Mouse (Mus musculus) cerebral cortex, adult 2 months (tissue): ENCODE results near the gene Fstl3.

Source experiments
- WGBS: fragments of 180-500 bp; shearing (Covaris S2); methylation state at CpG from one replicate; pipeline ENCODE4 v1.1.7; 2018; 5-methylcytosine and 5-hydroxymethylcytosine counted together

Gene Fstl3

DNA sequence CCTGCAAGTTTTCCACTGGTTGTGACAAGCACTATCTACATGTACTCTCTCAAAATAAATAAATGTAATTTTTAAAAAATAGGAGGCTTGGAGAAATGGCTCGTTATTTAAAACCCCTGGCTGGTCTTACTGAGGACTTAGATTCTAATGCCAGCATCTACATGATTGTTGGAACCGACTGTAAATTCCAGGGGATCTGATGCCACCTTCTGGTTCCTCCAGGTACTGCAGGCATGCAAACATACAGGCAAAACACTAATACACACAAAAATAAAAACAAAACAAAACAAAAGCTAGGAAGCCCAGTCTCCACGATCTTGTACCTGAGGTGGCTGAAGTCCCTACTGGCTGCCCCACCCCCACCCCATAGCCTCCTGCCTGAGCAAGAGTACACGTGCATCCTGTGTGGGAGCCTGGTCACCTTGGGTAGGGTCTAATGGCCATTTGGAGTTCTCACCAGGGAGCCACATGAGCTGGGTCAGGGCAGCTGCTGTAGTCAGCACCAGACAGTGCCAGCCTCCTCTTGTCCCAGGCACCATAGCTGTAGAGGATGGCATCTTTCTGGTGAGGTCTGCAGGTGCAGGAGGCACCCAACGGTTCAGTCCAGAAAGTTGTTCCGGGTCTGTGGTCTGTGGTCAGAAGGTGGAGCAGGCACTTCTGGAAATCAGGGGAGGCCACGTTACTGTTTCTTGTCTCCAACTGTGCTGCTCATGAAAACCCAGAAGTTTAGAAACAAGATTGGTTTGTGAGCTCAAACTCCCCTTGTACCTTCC, 11.5 kb downstream of the Fstl3 start:
- 40% methylated on average over 7 of the region's 7 CpGs for WGBS

- 64% methylated on average over 2 of the region's 2 CpGs for WGBS
Measured at GRCm38 (mm10) chr10:79789581-79789980, 12.5 kb downstream of the Fstl3 start.

DNA sequence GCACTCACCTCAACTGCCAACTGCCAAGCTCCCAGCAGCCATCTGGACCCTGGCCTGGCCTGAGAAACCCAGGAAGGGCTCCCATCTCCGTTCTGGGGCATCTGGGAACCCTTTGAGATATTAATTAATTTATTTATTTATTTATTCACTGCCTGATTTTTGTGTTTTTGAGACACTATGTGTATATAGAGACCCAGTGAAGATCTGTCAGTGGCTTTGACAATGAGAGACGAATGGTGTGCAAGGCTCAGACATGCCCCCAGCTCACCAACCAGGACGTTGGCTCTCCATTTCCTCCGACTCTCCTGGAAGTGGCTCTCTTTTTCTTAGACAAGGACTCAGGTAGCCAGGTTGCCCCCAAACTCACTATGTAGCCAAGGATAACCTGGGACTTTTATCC, 13.8 kb downstream of the Fstl3 start, which contains the start of gene Prss57:
TSS of gene Prss57 (minus strand) at position 101 of the 400 bp plus-strand sequence.
- 84% methylated on average over 4 of the region's 4 CpGs for WGBS

GRCm38 (mm10) chr10:79792339-79793040, 15.4 kb downstream of the Fstl3 start:
- WGBS: 90% methylated on average over 5 of the region's 5 CpGs

GRCm38 (mm10) chr10:79793051-79793737, 16.1 kb downstream of the Fstl3 start, which contains the start of gene Palm:
TSS of gene Palm (plus strand) at chr10:79793572.
- 5% methylated on average over 51 of the region's 51 CpGs for WGBS

DNA sequence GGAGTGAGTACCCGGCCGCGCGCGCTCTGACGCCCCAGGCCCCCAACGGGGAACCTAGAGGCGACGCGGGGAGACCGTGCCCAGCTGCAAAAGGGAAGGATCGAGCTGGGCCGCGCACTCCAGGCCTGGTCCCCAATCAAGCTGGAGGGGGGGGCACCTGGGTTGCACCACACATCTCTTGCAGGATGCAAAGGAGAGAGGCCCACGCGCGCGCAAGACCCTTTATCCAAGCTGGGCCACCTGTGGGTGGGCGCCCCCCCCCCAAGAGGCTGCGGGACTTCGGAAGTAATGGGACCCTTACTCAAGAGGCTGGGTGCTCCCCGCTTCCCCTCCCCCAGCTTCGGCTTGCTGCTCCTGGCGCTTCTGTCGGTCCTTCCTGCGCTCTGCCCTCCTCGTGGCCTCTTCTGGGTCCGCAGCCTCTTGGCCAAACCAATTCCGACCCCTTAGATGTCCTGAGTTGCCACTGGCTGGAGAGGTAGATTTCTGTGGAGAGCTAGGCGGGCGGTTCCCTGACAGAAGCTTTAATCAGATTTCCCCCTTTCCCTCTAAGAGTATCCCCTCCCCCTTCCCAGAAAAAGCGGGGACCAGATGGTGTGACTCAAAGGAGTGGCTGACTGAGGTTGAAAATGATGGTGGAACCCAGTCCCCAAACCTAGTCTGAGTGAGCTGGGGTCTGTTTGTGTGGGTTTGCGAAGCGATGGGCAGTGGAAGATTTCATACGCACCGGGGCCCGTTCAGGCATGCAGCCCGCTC, 16.8 kb downstream of the Fstl3 start:
- WGBS: 5% methylated on average over 37 of the region's 38 CpGs

- 11% methylated on average over 10 of the region's 10 CpGs for WGBS
Measured at GRCm38 (mm10) chr10:79794491-79794931, 17.4 kb downstream of the Fstl3 start.

DNA sequence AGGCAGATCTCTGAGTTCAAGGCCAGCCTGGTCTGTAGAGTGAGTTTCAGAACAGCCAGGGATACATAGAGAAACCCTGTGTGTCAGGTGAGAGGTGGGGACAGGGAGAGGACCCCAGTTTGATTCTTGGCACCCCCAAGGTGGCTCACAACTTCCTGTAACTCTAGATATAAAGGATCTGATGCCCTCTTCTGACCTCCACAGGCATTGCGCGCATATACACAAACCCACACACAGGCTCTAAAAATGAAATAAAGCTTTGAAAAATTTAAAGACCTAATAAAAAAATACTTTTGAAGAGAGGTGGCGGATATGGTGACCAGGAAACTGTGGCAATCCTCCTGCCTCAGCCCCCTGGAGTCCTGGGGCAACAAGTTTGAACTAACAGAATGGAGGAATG, 18.8 kb downstream of the Fstl3 start:
- 79% methylated on average over 3 of the region's 3 CpGs for WGBS

DNA sequence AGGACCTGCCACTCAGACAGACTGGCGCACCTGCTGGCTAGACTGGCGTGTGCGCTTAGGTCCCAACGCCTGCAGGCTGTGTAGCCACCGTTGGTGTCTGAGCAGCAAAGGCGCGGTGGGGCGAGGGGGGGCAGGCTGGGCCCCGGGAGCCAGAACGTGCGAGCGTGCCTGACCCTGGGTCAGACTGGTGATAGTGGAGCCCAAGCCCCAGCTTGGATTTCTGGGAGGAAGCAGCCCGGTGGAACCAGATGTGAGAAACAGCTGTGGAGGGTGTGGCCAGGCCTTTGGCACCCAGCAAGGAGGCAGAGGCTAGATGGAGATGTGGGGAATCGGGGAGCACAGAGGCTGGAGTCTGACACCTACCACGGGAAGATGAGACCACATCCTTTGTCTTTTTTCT, 20.3 kb downstream of the Fstl3 start:
- 46% methylated on average over 15 of the region's 15 CpGs for WGBS

DNA sequence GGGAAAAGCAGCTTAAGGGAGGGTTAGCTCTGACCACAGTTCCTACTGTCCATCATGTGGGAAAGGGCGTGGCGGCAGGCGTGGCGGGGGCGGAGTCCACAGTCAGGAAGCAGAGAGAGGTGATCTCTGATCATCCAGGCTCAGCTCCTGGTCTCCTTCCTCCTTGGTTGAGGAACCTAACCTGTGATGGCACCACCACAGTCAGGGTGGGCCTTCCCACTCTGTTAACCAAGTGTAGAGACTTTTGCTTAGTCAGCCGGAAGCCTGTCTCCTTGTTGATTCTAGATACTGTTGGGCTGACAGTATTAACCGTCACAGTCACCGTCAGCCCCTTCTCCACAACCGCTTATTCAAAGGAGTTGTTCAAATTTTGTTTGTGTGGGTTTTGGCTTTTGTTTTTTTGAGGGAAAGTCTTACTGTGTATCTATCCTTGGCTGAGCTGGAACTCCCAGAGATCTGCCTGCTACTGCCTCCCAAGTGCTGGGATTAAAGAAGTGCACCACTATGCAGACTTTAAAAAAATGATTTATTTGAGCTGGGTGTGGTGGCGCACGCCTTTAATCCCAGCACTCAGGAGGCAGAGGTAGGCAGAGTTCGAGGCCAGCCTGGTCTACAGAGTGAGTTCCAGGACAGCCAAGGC, 21.3 kb downstream of the Fstl3 start:
- 86% methylated on average over 12 of the region's 12 CpGs for WGBS

GRCm38 (mm10) chr10:79800508-79800907, 23.4 kb downstream of the Fstl3 start:
- 47% methylated on average over 11 of the region's 11 CpGs for WGBS

DNA sequence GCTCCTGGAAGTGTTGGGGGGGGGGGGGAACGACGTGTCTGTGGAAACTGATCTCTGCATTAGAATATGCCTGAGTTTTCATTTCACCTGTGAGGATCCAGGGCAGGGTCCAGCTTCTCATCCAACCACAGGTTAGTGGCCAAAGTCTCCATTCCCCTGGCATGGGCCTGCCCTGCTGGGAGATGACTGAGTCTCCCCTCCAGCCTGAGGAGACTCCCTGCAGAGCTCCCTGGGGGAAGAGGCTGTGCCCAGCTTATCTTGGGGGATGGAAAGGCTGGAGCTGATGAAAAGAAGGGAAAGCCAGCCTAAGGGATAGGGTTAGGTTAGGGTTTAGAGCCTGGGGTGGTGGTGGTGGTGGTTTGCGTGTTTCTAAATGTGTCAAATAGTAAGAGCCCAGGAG, 24.8 kb downstream of the Fstl3 start:
- WGBS: 31% methylated on average over 3 of the region's 3 CpGs

DNA sequence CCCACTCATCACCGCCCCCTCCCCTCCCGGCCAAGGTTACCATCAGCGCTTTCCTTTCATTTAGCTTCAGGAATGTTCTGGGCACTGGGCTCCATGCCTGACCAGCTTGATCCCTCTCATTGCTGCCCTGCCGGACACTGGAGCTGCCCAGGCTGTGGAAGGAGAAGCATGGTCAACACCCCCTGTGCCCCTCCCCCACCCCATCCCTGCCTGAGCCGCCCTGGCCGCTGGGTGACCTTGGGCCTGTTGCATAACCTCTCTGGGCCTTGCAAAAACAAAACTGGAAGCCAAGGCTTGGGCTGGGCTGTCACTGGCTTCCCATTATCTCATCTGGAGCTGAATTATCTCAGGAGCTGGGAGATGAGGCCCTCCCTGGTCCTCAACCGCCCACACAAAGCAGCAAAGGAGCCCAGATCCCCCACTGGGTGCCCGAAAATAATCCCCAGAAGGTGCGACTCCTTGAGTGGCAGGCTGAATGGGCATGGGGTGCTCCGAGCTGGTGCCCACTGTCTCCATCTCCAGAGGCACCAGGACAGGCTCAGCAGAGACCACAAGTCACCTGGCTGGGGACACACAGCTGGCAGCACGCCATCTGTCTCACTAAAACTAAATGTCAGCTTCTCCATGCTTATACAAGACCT, 25.4 kb downstream of the Fstl3 start:
- WGBS: 29% methylated on average over 11 of the region's 11 CpGs

GRCm38 (mm10) chr10:79803716-79804323, 26.7 kb downstream of the Fstl3 start:
- 12% methylated on average over 29 of the region's 29 CpGs for WGBS

DNA sequence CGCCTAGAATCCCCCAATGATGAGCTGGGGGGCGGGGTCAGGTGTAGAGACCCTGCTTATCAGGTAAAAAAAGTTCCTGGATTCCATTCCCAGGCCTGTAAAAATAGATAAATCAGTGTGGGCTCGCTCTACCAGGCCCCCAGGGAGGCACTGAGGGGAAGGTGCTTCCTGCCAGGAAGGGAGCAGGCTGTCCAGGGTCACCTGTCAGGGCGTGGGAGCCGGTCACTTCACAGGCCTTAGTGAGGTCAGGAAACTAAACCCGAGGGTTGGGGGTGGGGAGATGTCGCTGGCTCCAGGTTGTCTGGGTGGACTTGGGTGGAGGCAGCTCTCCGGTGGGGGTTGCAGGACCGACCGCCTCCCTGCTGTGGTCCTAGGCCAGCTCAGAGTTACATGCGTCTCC, 28.6 kb downstream of the Fstl3 start:
- 61% methylated on average over 11 of the region's 11 CpGs for WGBS

DNA sequence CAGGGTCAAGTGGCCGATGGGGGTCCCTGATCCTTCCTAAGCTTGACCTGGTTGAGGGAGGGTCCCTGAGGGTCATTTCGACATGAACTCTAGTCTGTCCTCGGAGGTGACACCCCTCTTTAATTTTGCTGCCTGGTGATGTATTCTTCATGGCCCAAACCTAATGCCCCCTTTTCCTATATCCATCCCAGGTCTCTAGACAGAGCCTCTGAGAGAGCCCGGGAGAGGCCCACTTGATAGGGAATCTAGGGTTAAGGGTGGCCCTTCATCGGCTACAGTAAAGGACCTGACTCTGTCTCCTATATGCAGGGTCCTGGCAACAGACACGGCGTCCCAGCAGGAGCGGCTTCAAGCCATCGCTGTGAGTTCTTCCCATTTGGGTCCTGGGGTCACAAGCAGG, 29.3 kb downstream of the Fstl3 start:
- 87% methylated on average over 9 of the region's 9 CpGs for WGBS

- WGBS: 79% methylated on average over 10 of the region's 10 CpGs
Measured at GRCm38 (mm10) chr10:79806972-79807371, 29.9 kb downstream of the Fstl3 start.

DNA sequence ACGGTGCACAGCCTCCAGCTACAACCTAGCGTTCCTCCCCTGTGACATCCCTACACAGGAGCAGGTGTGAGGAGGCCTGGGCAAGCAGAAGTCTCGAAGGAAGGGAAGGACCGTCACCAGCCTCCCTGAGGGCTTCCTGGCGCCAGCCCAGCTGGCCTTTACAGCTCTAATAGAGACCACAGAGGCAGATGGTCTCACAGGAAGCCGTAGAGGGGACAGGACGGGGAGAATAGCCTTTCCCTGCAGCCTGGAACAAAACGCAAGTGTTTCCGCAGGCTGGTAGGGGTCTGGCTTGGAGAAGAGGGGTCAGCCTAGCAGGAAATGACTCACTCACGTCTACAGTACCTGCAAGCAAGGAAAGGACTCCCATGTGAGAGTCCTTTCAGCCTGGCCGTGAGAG, 30.8 kb downstream of the Fstl3 start:
- WGBS: 63% methylated on average over 11 of the region's 11 CpGs

DNA sequence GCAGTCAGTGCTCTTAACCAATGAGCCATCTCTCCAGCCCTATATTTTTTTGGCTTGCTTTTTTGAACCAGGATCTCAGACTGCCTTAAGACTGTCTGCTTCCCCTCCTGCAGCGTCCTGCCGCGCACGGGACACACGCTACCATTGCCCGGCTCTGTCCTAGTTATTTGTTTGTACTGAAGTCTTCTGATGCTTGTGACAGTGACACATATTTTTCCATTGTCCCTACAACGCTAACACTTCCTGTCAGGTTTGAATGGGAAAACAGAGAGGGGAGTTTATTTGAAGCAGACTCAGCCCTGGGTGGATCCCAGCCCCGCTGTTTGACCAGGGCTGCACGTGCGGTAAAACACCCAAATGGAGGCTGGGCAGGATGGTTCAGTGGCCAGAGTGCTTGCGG, 31.7 kb downstream of the Fstl3 start:
- 73% methylated on average over 11 of the region's 11 CpGs for whole genome bisulfite sequencing
